Mouse (Mus musculus) embryo, embryonic 11.5 days (tissue): ENCODE measurements around the gene Krtap10-10.
A peak's percentile ranks its signal among the peaks of the same experiment; 100 is the strongest.
"Not testable (repeated sequence)": the region's sequence is repeated elsewhere in the genome, so short reads cannot be mapped to it uniquely, and the experiment has no call there.

ENCODE experiments used
- DNase-seq: peaks from one replicate; pipeline ENCODE4 v3.0.0-alpha.2; 2012; ENCODE audit warnings: low read depth, low spot score

Krtap10-10 gene

GRCm38 (mm10) chr10:77835647-77836046 lies at the start of gene Krtap10-10:
Gene Krtap10-10, plus strand, starts transcription at chr10:77835947.
- DNase-seq = no peak

- not testable (repeated sequence) for DNase-seq
Observed at GRCm38 (mm10) chr10:77787876-77788275, 47.9 kb upstream of the Krtap10-10 start, which contains the start of gene Gm7137. Gene Gm7137, minus strand, starts transcription at chr10:77788200.

- DNase-seq = no peak
Observed at GRCm38 (mm10) chr10:77788621-77789020, 47.1 kb upstream of the Krtap10-10 start.

GRCm38 (mm10) chr10:77794976-77795375 lies 40.8 kb upstream of the Krtap10-10 start, which contains the start of gene Gm9639:
Gene Gm9639, minus strand, starts transcription at chr10:77795076.
- DNase-seq = no peak

GRCm38 (mm10) chr10:77797677-77798076 lies 38.1 kb upstream of the Krtap10-10 start:
- no peak for DNase-seq

GRCm38 (mm10) chr10:77798164-77798920 lies 37.4 kb upstream of the Krtap10-10 start:
- not testable (repeated sequence) for DNase-seq

GRCm38 (mm10) chr10:77798921-77799508 lies 36.7 kb upstream of the Krtap10-10 start, which contains the start of gene Gm19668:
Gene Gm19668, minus strand, starts transcription at chr10:77799133.
- no peak for DNase-seq

- DNase-seq = no peak
Observed at GRCm38 (mm10) chr10:77804095-77804494, 31.7 kb upstream of the Krtap10-10 start.

- DNase-seq = no peak
Observed at GRCm38 (mm10) chr10:77811743-77812142, 24.0 kb upstream of the Krtap10-10 start, which contains the start of gene Gm9507. Gene Gm9507, minus strand, starts transcription at chr10:77811843.

- DNase-seq = no peak
Observed at GRCm38 (mm10) chr10:77814382-77814781, 21.4 kb upstream of the Krtap10-10 start, which contains the start of gene Gm2696. Gene Gm2696, plus strand, starts transcription at chr10:77814682.

GRCm38 (mm10) chr10:77815514-77815913 lies 20.2 kb upstream of the Krtap10-10 start:
- DNase-seq = peak; percentile 14

- DNase-seq = no peak
Observed at GRCm38 (mm10) chr10:77818523-77818922, 17.2 kb upstream of the Krtap10-10 start.

GRCm38 (mm10) chr10:77819203-77819602 lies 16.5 kb upstream of the Krtap10-10 start:
- DNase-seq = no peak

GRCm38 (mm10) chr10:77826951-77827350 lies 8.8 kb upstream of the Krtap10-10 start, which contains the start of gene Krtap10-4:
Gene Krtap10-4, minus strand, starts transcription at chr10:77827095.
- DNase-seq = no peak

- no peak for DNase-seq
Observed at GRCm38 (mm10) chr10:77839006-77839405, 3.3 kb downstream of the Krtap10-10 start.

- no peak for DNase-seq
Observed at GRCm38 (mm10) chr10:77846503-77846902, 10.8 kb downstream of the Krtap10-10 start, which contains the start of gene Gm36176. Gene Gm36176, plus strand, starts transcription at chr10:77846803.

- no peak for DNase-seq
Observed at GRCm38 (mm10) chr10:77846961-77847360, 11.2 kb downstream of the Krtap10-10 start.

- DNase-seq = no peak
Observed at GRCm38 (mm10) chr10:77847538-77847937, 11.8 kb downstream of the Krtap10-10 start.

- DNase-seq = no peak
Observed at GRCm38 (mm10) chr10:77852559-77852958, 16.8 kb downstream of the Krtap10-10 start, which contains the start of gene Gm10318. Gene Gm10318, plus strand, starts transcription at chr10:77852859.

GRCm38 (mm10) chr10:77861675-77862074 lies 25.9 kb downstream of the Krtap10-10 start, which contains the start of gene Gm3285:
Gene Gm3285, plus strand, starts transcription at chr10:77861975.
- DNase-seq = no peak

- DNase-seq = peak; percentile 24
Observed at GRCm38 (mm10) chr10:77864067-77864761, 28.5 kb downstream of the Krtap10-10 start.

- DNase-seq = no peak
Observed at GRCm38 (mm10) chr10:77864762-77865143, 29.0 kb downstream of the Krtap10-10 start.
